Mouse (Mus musculus) kidney, embryonic 14.5 days (tissue): ENCODE data around the gene Scaf4. TPM values are rescaled to one million over a fixed set of nuclear protein-coding genes. Genes with fewer than 3 reads are reported as not detected.
A peak's percentile ranks its signal among the peaks of the same experiment; 100 is the strongest.

ENCODE experiments used
- ATAC-seq: fragments of 200-750 bp; cut with Nextera tagmentation; 2 replicates; pipeline ENCODE4 v1.8.0; 2017; ENCODE audit warnings: moderate number of reproducible peaks, mild to moderate bottlenecking, moderate TSS enrichment, moderate library complexity; ENCODE audit not compliant: low FRiP score, low TSS enrichment
- H3K27ac ChIP-seq: fragments of 300-500 bp; sonication (generic); 2 replicates; pipeline ENCODE4 v1.5.1; 2014; ENCODE audit warnings: low read depth, mild to moderate bottlenecking, low read length, moderate library complexity, mixed read lengths
- H3K27me3 ChIP-seq: fragments of 300-500 bp; sonication (generic); 2 replicates; pipeline ENCODE4 v1.6.1; 2014; ENCODE audit warnings: mild to moderate bottlenecking, low read length; ENCODE audit not compliant: control insufficient read depth, insufficient read depth
- H3K36me3 ChIP-seq: fragments of 300-500 bp; sonication (generic); 2 replicates; pipeline ENCODE4 v1.6.1; 2014; ENCODE audit warnings: low read length, mixed read lengths; ENCODE audit not compliant: control insufficient read depth, insufficient read depth
- H3K4me1 ChIP-seq: fragments of 300-500 bp; sonication (generic); 2 replicates; pipeline ENCODE4 v1.6.1; 2014; ENCODE audit warnings: low read length, mixed read lengths; ENCODE audit not compliant: control insufficient read depth, insufficient read depth
- H3K4me2 ChIP-seq: fragments of 300-500 bp; sonication (generic); replicated peaks from 2 replicates; pipeline ENCODE4 v1.6.1; 2014; ENCODE audit warnings: low read depth, mild to moderate bottlenecking, low read length
- H3K4me3 ChIP-seq: fragments of 300-500 bp; sonication (generic); 2 replicates; pipeline ENCODE4 v1.5.1; 2014; ENCODE audit warnings: mild to moderate bottlenecking, low read length
- H3K9ac ChIP-seq: fragments of 300-500 bp; sonication (generic); 2 replicates; pipeline ENCODE4 v1.6.1; 2014; ENCODE audit warnings: low read depth, mild to moderate bottlenecking, low read length, moderate library complexity
- H3K9me3 ChIP-seq: fragments of 300-500 bp; sonication (generic); 2 replicates; pipeline ENCODE4 v1.6.1; 2016; ENCODE audit warnings: low read length; ENCODE audit not compliant: control insufficient read depth
- WGBS: fragments of 180-500 bp; shearing (Covaris S2); extraction: QIAGEN DNeasy Blood & Tissue Kit; methylation state at CpG from one replicate; pipeline ENCODE4 v1.1.7; 2014; 5-methylcytosine and 5-hydroxymethylcytosine counted together
- polyA plus RNA-seq: library from polyadenylated mRNA; unstranded; fragments of >200 nt; fragmentation: Nextera tagmentation; extraction: Ambion mirVana; gene quantifications from 2 replicates; pipeline ENCODE4 v1.2.1, GENCODE M21; 2014

Scaf4 gene
- polyA plus RNA-seq, 1 experiment from 2014 or later, result 37.0 TPM

DNA sequence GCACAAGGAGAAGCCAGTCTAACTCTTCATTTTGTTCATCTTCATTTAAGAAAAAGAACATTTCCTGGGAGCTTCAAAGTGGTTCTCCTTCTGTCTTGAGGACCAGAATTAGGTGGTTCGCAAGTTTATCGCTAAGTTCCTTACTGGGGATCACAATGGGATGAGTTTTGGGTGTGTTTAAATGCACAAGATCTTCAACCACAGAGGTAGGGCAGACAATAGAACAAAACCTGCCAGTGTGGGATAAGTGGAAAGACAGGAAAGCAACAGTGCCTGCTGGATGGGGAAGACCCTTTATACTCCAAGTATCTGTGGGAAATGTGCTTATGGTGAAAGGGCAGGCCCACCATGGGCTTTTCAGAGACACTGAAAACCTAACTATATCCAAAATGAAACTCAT lies 79.4 kb downstream of the Scaf4 start:
- 99% methylated on average over 2 of the region's 2 CpGs for WGBS
- Histone ChIP-seq H3K4me1 (peaks cover 6% of the 10 kb centered on the region; the same call in 1 of the 2 replicates), H3K4me3 (no peak overlapping the region), H3K27me3 (no peaks in the 10 kb centered on the region), H3K9me3 (no peaks in the 10 kb centered on the region), H3K9ac (no peak overlapping the region), H3K27ac (no peak overlapping the region), H3K4me2 (no peak overlapping the region), H3K36me3 (no peaks in the 10 kb centered on the region)
- ATAC-seq, result no peak

- no peak for ATAC-seq
- WGBS, result 66% methylated on average over 6 of the region's 6 CpGs
- no peak overlapping the region for H3K27ac ChIP-seq
Observed at GRCm38 (mm10) chr16:90203226-90203962, 80.9 kb downstream of the Scaf4 start.

GRCm38 (mm10) chr16:90202140-90202539 lies 82.2 kb downstream of the Scaf4 start:
- Histone ChIP-seq H3K4me1 (peaks cover 6% of the 10 kb centered on the region; the same call in 1 of the 2 replicates), H3K27me3 (no peaks in the 10 kb centered on the region), H3K9me3 (no peaks in the 10 kb centered on the region), H3K27ac (no peak overlapping the region), H3K4me2 (peak overlapping the region; percentile 21; the same call in 1 of the 2 replicates), H3K4me3 (no peak overlapping the region), H3K36me3 (no peaks in the 10 kb centered on the region), H3K9ac (no peak overlapping the region)
- no peak for ATAC-seq
- 59% methylated on average over 19 of the region's 19 CpGs for WGBS

More at GRCm38 (mm10) chr16:90203226-90203962, 80.9 kb downstream of the Scaf4 start:
- Histone ChIP-seq H3K4me1 (peaks cover 6% of the 10 kb centered on the region; the same call in 1 of the 2 replicates), H3K9ac (no peak overlapping the region), H3K4me2 (no peak overlapping the region), H3K36me3 (no peaks in the 10 kb centered on the region), H3K27me3 (no peaks in the 10 kb centered on the region), H3K4me3 (no peak overlapping the region), H3K9me3 (no peaks in the 10 kb centered on the region)

DNA sequence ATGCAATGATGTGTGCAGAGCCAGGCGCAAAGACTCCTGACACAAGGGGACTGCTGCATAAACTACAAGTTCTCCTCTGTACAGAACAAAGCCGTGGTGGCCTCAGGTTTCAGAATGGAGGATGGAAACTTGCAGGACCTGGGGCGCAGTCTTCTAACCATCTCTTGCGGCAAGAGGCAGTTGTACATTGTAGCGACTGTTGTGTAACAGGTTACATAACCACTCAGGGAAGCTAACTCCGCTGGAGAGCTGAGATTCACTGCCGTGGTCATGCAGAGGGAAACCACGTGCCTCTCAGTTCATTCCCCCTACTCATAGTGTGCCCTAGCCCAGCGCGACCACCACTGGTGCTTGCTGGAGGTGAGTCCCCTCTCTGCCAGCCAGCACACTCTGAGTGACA lies 85.1 kb downstream of the Scaf4 start:
- Histone ChIP-seq H3K9ac (no peak overlapping the region), H3K9me3 (no peaks in the 10 kb centered on the region), H3K27ac (no peak overlapping the region), H3K27me3 (no peaks in the 10 kb centered on the region), H3K4me2 (no peak overlapping the region), H3K4me1 (peaks cover 6% of the 10 kb centered on the region; the same call in 1 of the 2 replicates), H3K36me3 (no peaks in the 10 kb centered on the region), H3K4me3 (no peak overlapping the region)
- 83% methylated on average over 10 of the region's 10 CpGs for WGBS
- ATAC-seq, result no peak

DNA sequence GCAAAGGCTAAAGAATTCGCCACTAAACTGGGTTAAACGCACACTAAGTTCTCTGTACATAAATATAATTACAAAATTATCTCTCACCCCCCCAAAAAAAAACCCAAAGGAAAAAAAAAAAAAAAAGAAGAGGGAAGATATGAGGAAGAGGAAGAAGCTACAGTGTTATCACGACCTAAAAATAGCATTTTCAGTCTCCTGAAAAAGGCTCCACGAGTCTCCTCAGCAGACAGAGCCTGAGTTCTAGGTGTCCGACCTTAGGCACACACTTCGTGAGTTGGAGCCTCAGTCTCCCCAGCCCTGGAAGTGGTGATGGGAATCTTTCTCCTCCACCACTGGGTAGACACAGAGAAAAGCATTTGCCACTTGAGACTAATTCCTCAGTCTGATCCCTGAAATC lies 85.7 kb downstream of the Scaf4 start:
- Histone ChIP-seq H3K9me3 (no peaks in the 10 kb centered on the region), H3K27ac (no peak overlapping the region), H3K36me3 (no peaks in the 10 kb centered on the region), H3K27me3 (no peaks in the 10 kb centered on the region), H3K4me1 (peaks cover 6% of the 10 kb centered on the region; the same call in 1 of the 2 replicates), H3K4me2 (no peak overlapping the region), H3K9ac (no peak overlapping the region), H3K4me3 (no peak overlapping the region)
- no peak for ATAC-seq
- WGBS, result 94% methylated on average over 6 of the region's 6 CpGs

DNA sequence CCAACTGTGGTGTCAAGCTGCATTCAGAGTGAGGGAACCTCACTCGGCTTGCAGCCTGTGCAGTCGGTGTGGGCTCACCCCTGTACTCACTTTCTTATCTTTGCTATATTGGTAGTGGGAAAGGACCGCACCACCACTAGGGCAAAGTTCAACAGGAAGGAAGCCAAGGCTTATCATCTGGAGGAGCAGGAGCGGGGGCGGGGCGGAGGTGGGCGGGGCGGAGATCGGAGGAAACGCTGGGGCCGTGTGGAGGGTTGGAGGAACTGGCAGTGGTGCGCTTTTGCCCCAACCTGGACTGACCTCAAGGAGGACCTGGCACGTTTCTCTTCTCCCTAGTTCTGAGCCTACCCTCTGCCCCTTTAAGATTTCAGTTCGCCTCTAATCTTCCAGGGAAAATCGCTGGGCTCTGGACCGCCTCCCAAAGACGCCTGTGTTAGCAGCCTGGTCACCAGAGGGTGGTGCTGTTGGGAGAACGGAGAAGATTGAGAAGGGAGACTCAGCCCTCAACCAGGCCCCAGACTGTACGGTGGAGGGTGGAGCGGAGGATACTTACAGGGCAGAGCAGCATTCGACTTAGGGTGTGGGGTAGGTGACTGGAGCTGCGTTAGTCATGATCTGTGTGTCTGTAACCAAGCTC lies 86.8 kb downstream of the Scaf4 start:
- H3K4me3 ChIP-seq, result peak overlapping the region; percentile 39
- no peaks in the 10 kb centered on the region for H3K36me3 ChIP-seq
- H3K4me1 ChIP-seq, result peaks cover 2% of the 10 kb centered on the region; the same call in 1 of the 2 replicates
- 2% methylated on average over 22 of the region's 22 CpGs for WGBS
- H3K27ac ChIP-seq, result peak overlapping the region; percentile 48
- no peaks in the 10 kb centered on the region for H3K27me3 ChIP-seq
- ATAC-seq, result peak; percentile 92
- peak overlapping the region; percentile 50 for H3K4me2 ChIP-seq
- H3K9ac ChIP-seq, result peak overlapping the region; percentile 54; the same call in 1 of the 2 replicates
- H3K9me3 ChIP-seq, result no peaks in the 10 kb centered on the region

DNA sequence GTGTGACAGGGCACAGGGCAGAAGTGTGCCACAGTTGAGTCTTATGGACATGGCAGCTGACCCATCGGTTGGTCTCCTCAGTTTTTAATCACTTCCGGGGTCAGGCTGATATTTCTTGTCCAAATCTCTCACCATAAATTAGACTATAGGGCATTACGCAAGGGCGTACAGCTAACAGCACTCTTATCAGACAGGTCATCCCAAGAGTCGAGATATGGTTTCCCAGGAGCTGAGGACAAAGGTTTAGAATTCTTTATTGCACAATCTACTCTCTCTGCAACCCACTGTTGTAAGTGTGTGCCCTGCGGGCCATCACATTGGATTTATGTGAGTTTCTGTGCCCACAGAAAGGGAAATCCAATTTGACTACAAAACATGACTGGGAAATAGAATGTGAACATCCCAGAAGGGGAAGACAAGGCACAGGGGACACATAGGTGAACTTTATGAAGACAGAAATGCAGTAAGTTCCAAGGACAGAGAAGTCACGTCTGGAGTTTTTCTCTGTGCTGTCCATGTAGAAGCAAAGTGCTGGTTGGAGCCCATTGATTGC lies 87.5 kb downstream of the Scaf4 start:
- no peak overlapping the region for H3K27ac ChIP-seq
- no peaks in the 10 kb centered on the region for H3K4me1 ChIP-seq
- H3K36me3 ChIP-seq, result no peaks in the 10 kb centered on the region
- whole genome bisulfite sequencing, result 80% methylated on average over 7 of the region's 7 CpGs
- H3K4me3 ChIP-seq, result no peak overlapping the region
- ATAC-seq, result no peak
- no peaks in the 10 kb centered on the region for H3K27me3 ChIP-seq
- H3K4me2 ChIP-seq, result no peak overlapping the region
- H3K9me3 ChIP-seq, result no peaks in the 10 kb centered on the region
- H3K9ac ChIP-seq, result no peak overlapping the region

DNA sequence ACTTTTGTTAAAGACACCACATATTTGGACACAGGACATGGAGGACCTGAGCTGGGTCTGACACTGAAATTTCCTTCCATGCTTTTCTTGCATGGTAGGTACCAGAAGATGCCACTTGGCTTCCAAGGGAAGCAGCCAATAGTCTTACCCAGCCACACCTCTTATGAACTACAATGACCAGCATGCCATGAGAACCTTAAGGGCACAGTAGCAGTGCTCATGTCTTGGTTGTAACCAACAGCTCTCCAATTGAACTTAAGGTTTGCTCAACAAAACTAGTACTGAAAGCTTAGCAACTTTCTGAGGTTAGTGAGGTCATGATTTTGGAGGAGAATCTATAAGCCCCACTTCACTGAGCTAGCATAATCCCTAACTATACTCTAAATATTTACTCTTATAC lies 90.6 kb downstream of the Scaf4 start:
- no peaks in the 10 kb centered on the region for H3K36me3 ChIP-seq
- H3K27ac ChIP-seq, result no peak overlapping the region
- H3K27me3 ChIP-seq, result no peaks in the 10 kb centered on the region
- H3K9ac ChIP-seq, result no peak overlapping the region
- H3K9me3 ChIP-seq, result no peaks in the 10 kb centered on the region
- no peak overlapping the region for H3K4me2 ChIP-seq
- H3K4me1 ChIP-seq, result no peaks in the 10 kb centered on the region
- no peak overlapping the region for H3K4me3 ChIP-seq
- no peak for ATAC-seq

- no peak overlapping the region for H3K9ac ChIP-seq
Observed at GRCm38 (mm10) chr16:90191289-90191688, 93.0 kb downstream of the Scaf4 start.

More at GRCm38 (mm10) chr16:90191289-90191688, 93.0 kb downstream of the Scaf4 start:
- Histone ChIP-seq H3K27ac (no peak overlapping the region), H3K4me2 (no peak overlapping the region), H3K36me3 (no peaks in the 10 kb centered on the region), H3K9me3 (no peaks in the 10 kb centered on the region), H3K27me3 (no peaks in the 10 kb centered on the region), H3K4me1 (peaks cover 6% of the 10 kb centered on the region; the same call in 1 of the 2 replicates), H3K4me3 (no peak overlapping the region)
- 75% methylated on average over 6 of the region's 6 CpGs for WGBS
- no peak for ATAC-seq
